Mouse (Mus musculus): ENCODE data around the gene Ing5. TPM values are rescaled to one million over a fixed set of nuclear protein-coding genes. Genes with fewer than 3 reads are reported as not detected.
"Not testable (repeated sequence)": the region's sequence is repeated elsewhere in the genome, so short reads cannot be mapped to it uniquely, and the experiment has no call there.

Ing5 gene
- polyA plus RNA-seq, 1 experiment from 2014 or later, result 12.3 TPM

GRCm38 (mm10) chr1:93837335-93837734 is 33.6 kb downstream of the Ing5 start:
- H3K4me1 ChIP-seq (replicated peaks), result no peaks in the 10 kb centered on the region
- H3K27ac ChIP-seq, result no peak overlapping the region
- H3K9ac ChIP-seq (replicated peaks), result no peak overlapping the region
- WGBS, result 93% methylated on average over 8 of the region's 8 CpGs
- ATAC-seq, result no peak
- H3K4me2 ChIP-seq (replicated peaks), result no peak overlapping the region
- H3K9me3 ChIP-seq, result no peaks in the 10 kb centered on the region
- H3K27me3 ChIP-seq, result no peaks in the 10 kb centered on the region
- peaks cover 24% of the 10 kb centered on the region for H3K36me3 ChIP-seq
- no peak overlapping the region for H3K4me3 ChIP-seq (replicated peaks)

- H3K9ac ChIP-seq (replicated peaks); H3K9me3 ChIP-seq; H3K4me2 ChIP-seq (replicated peaks); H3K27ac ChIP-seq; H3K4me1 ChIP-seq (replicated peaks); H3K27me3 ChIP-seq; H3K4me3 ChIP-seq (replicated peaks); ATAC-seq: not testable (repeated sequence)
- peaks cover 24% of the 10 kb centered on the region for H3K36me3 ChIP-seq
- WGBS, result 88% methylated on average over 8 of the region's 8 CpGs
Observed at GRCm38 (mm10) chr1:93838569-93838968, 34.8 kb downstream of the Ing5 start.

- not testable (repeated sequence) for H3K4me1 ChIP-seq (replicated peaks); H3K4me3 ChIP-seq (replicated peaks); H3K27ac ChIP-seq; H3K9me3 ChIP-seq; H3K9ac ChIP-seq (replicated peaks); H3K36me3 ChIP-seq; H3K4me2 ChIP-seq (replicated peaks); H3K27me3 ChIP-seq
- peak; percentile 65 for ATAC-seq
- 78% methylated on average over 2 of the region's 3 CpGs for WGBS
Observed at GRCm38 (mm10) chr1:93845766-93846366, 42.1 kb downstream of the Ing5 start.

- not testable (repeated sequence) for H3K9me3 ChIP-seq; H3K9ac ChIP-seq (replicated peaks); H3K27ac ChIP-seq; H3K4me2 ChIP-seq (replicated peaks); H3K27me3 ChIP-seq; H3K4me3 ChIP-seq (replicated peaks); ATAC-seq; H3K36me3 ChIP-seq; H3K4me1 ChIP-seq (replicated peaks)
- WGBS, result 84% methylated on average over 4 of the region's 4 CpGs
Observed at GRCm38 (mm10) chr1:93855790-93856189, 52.0 kb downstream of the Ing5 start.

- Histone ChIP-seq H3K27ac (no peak overlapping the region), H3K36me3 (no peaks in the 10 kb centered on the region), H3K4me3 (replicated peaks) (no peak overlapping the region), H3K9me3 (no peaks in the 10 kb centered on the region), H3K9ac (replicated peaks) (no peak overlapping the region), H3K4me2 (replicated peaks) (no peak overlapping the region), H3K4me1 (replicated peaks) (no peaks in the 10 kb centered on the region), H3K27me3 (no peaks in the 10 kb centered on the region)
- 68% methylated on average over 6 of the region's 6 CpGs for WGBS
- no peak for ATAC-seq
Observed at GRCm38 (mm10) chr1:93857370-93857769, 53.6 kb downstream of the Ing5 start.

- Histone ChIP-seq H3K27me3 (no peaks in the 10 kb centered on the region), H3K4me2 (replicated peaks) (no peak overlapping the region), H3K4me3 (replicated peaks) (no peak overlapping the region), H3K9ac (replicated peaks) (no peak overlapping the region), H3K9me3 (no peaks in the 10 kb centered on the region), H3K4me1 (replicated peaks) (no peaks in the 10 kb centered on the region), H3K36me3 (no peaks in the 10 kb centered on the region), H3K27ac (no peak overlapping the region)
- 94% methylated on average over 3 of the region's 3 CpGs for WGBS
- ATAC-seq, result no peak
Observed at GRCm38 (mm10) chr1:93857991-93858390, 54.2 kb downstream of the Ing5 start.

GRCm38 (mm10) chr1:93859619-93860018 is 55.9 kb downstream of the Ing5 start:
- Histone ChIP-seq H3K9me3 (no peaks in the 10 kb centered on the region), H3K4me2 (replicated peaks) (no peak overlapping the region), H3K27ac (no peak overlapping the region), H3K4me1 (replicated peaks) (no peaks in the 10 kb centered on the region), H3K9ac (replicated peaks) (no peak overlapping the region), H3K36me3 (no peaks in the 10 kb centered on the region), H3K4me3 (replicated peaks) (no peak overlapping the region), H3K27me3 (no peaks in the 10 kb centered on the region)
- no peak for ATAC-seq

- not testable (repeated sequence) for H3K4me2 ChIP-seq (replicated peaks); H3K9me3 ChIP-seq; H3K4me3 ChIP-seq (replicated peaks); ATAC-seq; H3K36me3 ChIP-seq; H3K9ac ChIP-seq (replicated peaks); H3K27ac ChIP-seq; H3K27me3 ChIP-seq; H3K4me1 ChIP-seq (replicated peaks)
- WGBS, result 79% methylated on average over 2 of the region's 2 CpGs
Observed at GRCm38 (mm10) chr1:93861048-93861447, 57.3 kb downstream of the Ing5 start, which contains the start of gene Gal3st2. Gene Gal3st2, plus strand, starts transcription at chr1:93861306.

Other genes with a start within 250 kb of the Ing5 start
- gene Stk25, start 145.3 kb upstream of the Ing5 start, polyA plus RNA-seq (2015; fragmentation: Nextera tagmentation; extraction: Ambion mirVana), result 280 and 291 TPM in 2 replicates
- gene Bok, start 118.3 kb upstream of the Ing5 start, polyA plus RNA-seq (2015; fragmentation: Nextera tagmentation; extraction: Ambion mirVana), result 59.1 and 61.2 TPM in 2 replicates
- gene Atg4b, start 52.5 kb upstream of the Ing5 start, polyA plus RNA-seq (2015; fragmentation: Nextera tagmentation; extraction: Ambion mirVana), result 107 and 109 TPM in 2 replicates
- gene Thap4, start 49.1 kb upstream of the Ing5 start, polyA plus RNA-seq (2015; fragmentation: Nextera tagmentation; extraction: Ambion mirVana), result 41.7 and 49.2 TPM in 2 replicates
- gene Dtymk, start 2.0 kb upstream of the Ing5 start, polyA plus RNA-seq (2015; fragmentation: Nextera tagmentation; extraction: Ambion mirVana), result 172 and 175 TPM in 2 replicates
- gene D2hgdh, start 20.9 kb downstream of the Ing5 start, polyA plus RNA-seq (2015; fragmentation: Nextera tagmentation; extraction: Ambion mirVana), result 16.2 and 18.5 TPM in 2 replicates
- gene Gal3st2, start 57.3 kb downstream of the Ing5 start, polyA plus RNA-seq (2015; fragmentation: Nextera tagmentation; extraction: Ambion mirVana), result not detected in 2 replicates
- gene Gal3st2b, start 114.3 kb downstream of the Ing5 start, polyA plus RNA-seq (2015; fragmentation: Nextera tagmentation; extraction: Ambion mirVana), result not detected in 2 replicates
- gene Gal3st2c, start 186.5 kb downstream of the Ing5 start, polyA plus RNA-seq (2015; fragmentation: Nextera tagmentation; extraction: Ambion mirVana), result not detected in 2 replicates
- gene Neu4, start 216.5 kb downstream of the Ing5 start, polyA plus RNA-seq (2015; fragmentation: Nextera tagmentation; extraction: Ambion mirVana), result not detected in 2 replicates
- gene Pdcd1, start 248.6 kb downstream of the Ing5 start, polyA plus RNA-seq (2015; fragmentation: Nextera tagmentation; extraction: Ambion mirVana), result not detected in 2 replicates

All from midbrain, embryonic 13.5 days (tissue).